Mouse (Mus musculus) C2C12 (cell line): ENCODE measurements at regions not wholly inside any gene's neighbourhood (a gene's known extent, or its start where the extent isn't known, plus 50 kb on each side); places are given as distances from the start of the nearest gene placed in this dataset.

Experiments used
- CEBPB ChIP-seq: IDR thresholded peaks from one replicate; pipeline ENCODE4 v1.6.1; 2011; ENCODE audit warnings: low read depth, mild to moderate bottlenecking, control low read depth, moderate library complexity
- CTCF ChIP-seq: IDR thresholded peaks from one replicate; pipeline ENCODE4 v1.5.1; 2011; ENCODE audit not compliant: control insufficient read depth, insufficient read depth, insufficient read length
- FOSL1 ChIP-seq: IDR thresholded peaks from one replicate; pipeline ENCODE4 v1.8.0; 2011; ENCODE audit warnings: mild to moderate bottlenecking, low read length; ENCODE audit not compliant: poor library complexity, insufficient read depth, severe bottlenecking
- MAX ChIP-seq: IDR thresholded peaks from one replicate; pipeline ENCODE4 v1.6.1; 2011; ENCODE audit warnings: mild to moderate bottlenecking, control low read depth
- MYOD1 ChIP-seq: IDR thresholded peaks from one replicate; pipeline ENCODE4 v1.6.1; 2011; ENCODE audit warnings: low read depth; ENCODE audit not compliant: control insufficient read depth, insufficient read length
- MYOG ChIP-seq: IDR thresholded peaks from one replicate; pipeline ENCODE4 v1.6.1; 2011; ENCODE audit not compliant: control insufficient read depth, insufficient read length; ENCODE audit errors: extremely low read depth
- USF1 ChIP-seq: IDR thresholded peaks from one replicate; pipeline ENCODE4 v1.6.1; 2011; ENCODE audit warnings: low read depth, mild to moderate bottlenecking, control low read depth, moderate library complexity

GRCm38 (mm10) chr10:96336271-96336670 lies 199.9 kb downstream of the Gm5426 start:
- no peak for TF ChIP-seq CTCF
- TF ChIP-seq CEBPB = no peak
- no peak for TF ChIP-seq MYOG
- no peak for TF ChIP-seq MAX
- TF ChIP-seq MYOD1 = no peak
- no peak for TF ChIP-seq USF1
- TF ChIP-seq FOSL1 = no peak
